ENCODE assay signal across 8 mouse cellular contexts in the genomic region with DNA sequence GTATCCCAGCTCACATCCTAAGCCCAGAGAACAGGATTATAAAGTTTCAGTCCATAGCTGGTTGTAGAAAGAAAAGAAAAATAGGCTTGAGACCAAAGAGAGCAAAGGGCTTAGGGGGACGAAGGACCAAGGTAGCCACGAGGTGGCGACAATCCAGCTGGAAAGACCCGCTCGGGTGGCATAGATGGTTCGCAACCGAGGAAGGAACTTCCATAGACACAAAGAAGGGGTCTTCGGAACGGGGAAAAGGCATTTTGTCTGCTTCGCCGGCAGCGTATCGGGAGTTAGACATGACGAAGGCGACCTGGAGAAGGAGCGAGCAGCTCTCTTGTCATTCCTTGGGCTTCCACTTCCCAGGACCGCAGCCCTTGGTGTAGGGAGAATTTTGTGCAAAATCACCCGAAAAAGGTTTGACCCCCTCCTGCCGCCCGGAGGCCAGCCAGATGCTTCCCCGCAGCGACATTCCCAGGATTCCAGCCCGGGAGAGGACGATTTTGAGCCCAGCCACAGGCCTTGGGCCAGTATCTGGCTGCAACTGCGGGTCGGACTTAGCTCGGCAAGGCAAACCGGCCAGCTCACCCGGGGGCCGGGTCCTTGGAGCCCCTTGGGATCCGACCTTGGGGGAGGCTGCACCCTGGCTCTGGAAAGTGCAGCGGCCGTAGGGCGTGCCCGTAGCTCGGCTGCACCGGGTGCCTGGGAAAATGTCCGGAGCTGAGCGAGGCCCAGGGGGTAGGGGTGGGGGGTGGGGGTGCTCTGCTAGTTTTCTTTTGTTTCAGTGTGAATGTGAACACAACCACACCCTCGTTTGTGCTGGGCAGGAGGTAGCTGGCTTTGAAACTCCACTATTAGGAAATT.
DNase-seq lines count a peak whose midpoint lies in the region; ATAC-seq lines count a peak whose summit lies in the region.

No protein-coding gene starts in this region.

- no peaks in the 10 kb centered on the region for H3K9me3 ChIP-seq in forebrain, embryonic 15.5 days
- no peaks in the 10 kb centered on the region for H3K9me3 ChIP-seq in neural tube, embryonic 14.5 days (ENCODE audit: control insufficient read depth, low read length)

- ATAC-seq in forebrain, embryonic 15.5 days (replicated peaks) = peak; percentile 74
- ATAC-seq in neural tube, embryonic 14.5 days (ENCODE audit: low read depth) = peak; percentile 87

- intact Hi-C loops in heart, postnatal 25 days (cut with DNase I) = loop anchor here (1.0 to 2.0 kb wide), 3 partner anchors 48 to 255 kb away; partner anchors contain the start of gene Foxn2

- peak overlapping the region; percentile 99 for H3K4me2 ChIP-seq in forebrain, embryonic 15.5 days (replicated peaks)
- H3K4me2 ChIP-seq in neural tube, embryonic 14.5 days (ENCODE audit: low read depth, low read length) = peak overlapping the region; percentile 76

- peaks cover 30% of the 10 kb centered on the region for H3K4me1 ChIP-seq in forebrain, embryonic 15.5 days
- H3K4me1 ChIP-seq in neural tube, embryonic 14.5 days (ENCODE audit: control insufficient read depth, insufficient read depth, low read length) = no peaks in the 10 kb centered on the region; the same call in 1 of the 2 replicates

- H3K27ac ChIP-seq in forebrain, embryonic 15.5 days (replicated peaks) = peak overlapping the region; percentile 94
- H3K27ac ChIP-seq in neural tube, embryonic 14.5 days (ENCODE audit: low read depth, low read length) = peak overlapping the region; percentile 97

- H3K4me3 ChIP-seq in forebrain, embryonic 15.5 days = peak overlapping the region; percentile 81
- peak overlapping the region; percentile 56 for H3K4me3 ChIP-seq in neural tube, embryonic 14.5 days (ENCODE audit: low read depth, low read length)

- H3K27me3 ChIP-seq in forebrain, embryonic 15.5 days = no peaks in the 10 kb centered on the region
- H3K27me3 ChIP-seq in neural tube, embryonic 14.5 days (ENCODE audit: control insufficient read depth, insufficient read depth, low read length) = no peaks in the 10 kb centered on the region

- H3K36me3 ChIP-seq in forebrain, embryonic 15.5 days = no peaks in the 10 kb centered on the region
- no peaks in the 10 kb centered on the region for H3K36me3 ChIP-seq in neural tube, embryonic 14.5 days (ENCODE audit: control insufficient read depth, insufficient read depth, low read length)

- H3K9ac ChIP-seq in forebrain, embryonic 15.5 days (replicated peaks) = peak overlapping the region; percentile 96
- peak overlapping the region; percentile 94 for H3K9ac ChIP-seq in neural tube, embryonic 14.5 days (replicated peaks; ENCODE audit: low read depth, low read length)

- DNase-seq in ES-CJ7 (ENCODE audit: low read depth, low spot score) = peak; percentile 92
- peak; percentile 59 for DNase-seq in c-Kit-positive CD71-positive TER-119-positive erythroid progenitor cells, embryonic 14.5 days (ENCODE audit: low spot score)
- DNase-seq in heart, postnatal 25 days (ENCODE audit: low spot score) = peak; percentile 70
- DNase-seq in large intestine, adult 2 months (ENCODE audit: low read depth, low spot score) = peak; percentile 68
- peak; percentile 76 to 78 for DNase-seq in lung, adult 18-20 months
- DNase-seq in testis, postnatal 10 days (ENCODE audit: low spot score) = peak; percentile 87

- 0% methylated on average over 40 of the region's 40 CpGs for WGBS in forebrain, embryonic 15.5 days
- WGBS in large intestine, adult 2 months = under 1% methylated on average over 40 of the region's 40 CpGs
- under 1% methylated on average over 40 of the region's 40 CpGs for WGBS in neural tube, embryonic 14.5 days

Comparison
In these comparisons a context has a peak if more than half of its experiments do, and no peak if none do; other contexts are left out.
1. Peak in every context shown above with its lines: DNase-seq, ATAC-seq, H3K4me3 ChIP-seq and H3K27ac ChIP-seq.